Comparison of ENCODE assay signal across 7 mouse cellular contexts in genomic region chr12:32910092-32910491, GRCm38 (mm10). TPM values are rescaled to one million over a fixed set of nuclear protein-coding genes. Genes with fewer than 3 reads are reported as not detected.
A peak's percentile ranks its signal among the peaks of the same experiment; 100 is the strongest.
DNase-seq lines count a peak whose midpoint lies in the region; ATAC-seq and TF ChIP-seq lines count a peak whose summit lies in the region.

No protein-coding gene starts in this region.

- ATAC-seq in forebrain, embryonic 15.5 days (replicated peaks), result peak; percentile 84
- ATAC-seq in hindbrain, embryonic 13.5 days (ENCODE audit: low FRiP score), result peak; percentile 77
- peak; percentile 67 for ATAC-seq in lung, postnatal 0 days

- H3K4me2 ChIP-seq in forebrain, embryonic 15.5 days (replicated peaks), result peak overlapping the region; percentile 38
- peak overlapping the region; percentile 45 for H3K4me2 ChIP-seq in hindbrain, embryonic 13.5 days
- 0 out of 2 replicates have a peak overlapping the region, but pooled peaks have one; percentile 34 for H3K4me2 ChIP-seq in lung, postnatal 0 days (replicated peaks; ENCODE audit: low read depth, low read length)

- H3K9ac ChIP-seq in forebrain, embryonic 15.5 days (replicated peaks), result peak overlapping the region; percentile 14; the same call in 1 of the 2 replicates
- H3K9ac ChIP-seq in hindbrain, embryonic 13.5 days, result no peak overlapping the region
- H3K9ac ChIP-seq in lung, postnatal 0 days (replicated peaks; ENCODE audit: low read depth), result no peak overlapping the region

- no peaks in the 10 kb centered on the region for H3K27me3 ChIP-seq in forebrain, embryonic 15.5 days
- H3K27me3 ChIP-seq in hindbrain, embryonic 13.5 days, result no peaks in the 10 kb centered on the region
- no peaks in the 10 kb centered on the region for H3K27me3 ChIP-seq in lung, postnatal 0 days (replicated peaks; ENCODE audit: insufficient read depth, low read length)

- H3K36me3 ChIP-seq in forebrain, embryonic 15.5 days, result no peaks in the 10 kb centered on the region
- no peaks in the 10 kb centered on the region for H3K36me3 ChIP-seq in hindbrain, embryonic 13.5 days
- H3K36me3 ChIP-seq in lung, postnatal 0 days (ENCODE audit: insufficient read depth, low read length), result no peaks in the 10 kb centered on the region

- peak; percentile 83 for TF ChIP-seq CTCF in lung, postnatal 0 days (IDR thresholded peaks at IDR 0.05)

- no peaks in the 10 kb centered on the region for H3K9me3 ChIP-seq in forebrain, embryonic 15.5 days
- no peaks in the 10 kb centered on the region for H3K9me3 ChIP-seq in hindbrain, embryonic 13.5 days
- H3K9me3 ChIP-seq in lung, postnatal 0 days (ENCODE audit: low read length), result no peaks in the 10 kb centered on the region

- peak overlapping the region; percentile 15 for H3K4me3 ChIP-seq in forebrain, embryonic 15.5 days
- peak overlapping the region; percentile 19 for H3K4me3 ChIP-seq in hindbrain, embryonic 13.5 days
- H3K4me3 ChIP-seq in lung, postnatal 0 days (ENCODE audit: low read depth, low read length), result no peak overlapping the region

- 9% methylated on average over 11 of the region's 11 CpGs for WGBS in forebrain, embryonic 15.5 days
- WGBS in hindbrain, embryonic 13.5 days, result 15% methylated on average over 11 of the region's 11 CpGs
- WGBS in lung, postnatal 0 days, result 14% methylated on average over 11 of the region's 11 CpGs

- TF ChIP-seq EP300 in lung, postnatal 0 days (IDR thresholded peaks at IDR 0.05), result no peak

- H3K27ac ChIP-seq in forebrain, embryonic 15.5 days (replicated peaks), result no peak overlapping the region
- no peak overlapping the region for H3K27ac ChIP-seq in hindbrain, embryonic 13.5 days
- no peak overlapping the region for H3K27ac ChIP-seq in lung, postnatal 0 days (ENCODE audit: low read length)

- DNase-seq in T-cell, adult 2 months (ENCODE audit: low spot score), result peak; percentile 46
- DNase-seq in cerebellum, adult 11 months, result peak; percentile 66
- peak; percentile 54 to 67 for DNase-seq in layer of hippocampus, postnatal 10 days (ENCODE audit: low spot score in 2 of 2)
- DNase-seq in lung, postnatal 0 days (ENCODE audit: low spot score), result peak; percentile 90
- peak; percentile 91 for DNase-seq in retina, postnatal 1 day

- H3K4me1 ChIP-seq in forebrain, embryonic 15.5 days, result peaks cover 9% of the 10 kb centered on the region
- peaks cover 7% of the 10 kb centered on the region for H3K4me1 ChIP-seq in hindbrain, embryonic 13.5 days (replicated peaks)
- no peaks in the 10 kb centered on the region for H3K4me1 ChIP-seq in lung, postnatal 0 days (ENCODE audit: insufficient read depth, low read depth, low read length)

RNA-seq across cellular contexts. Expression of gene Sypl, which starts 43.6 kb away (rescaled TPM):
- 39.8 TPM in 2 replicates for polyA plus RNA-seq in forebrain, embryonic 15.5 days (2015; fragmentation: Nextera tagmentation; extraction: Ambion mirVana)
- polyA plus RNA-seq in hindbrain, embryonic 13.5 days (2015; fragmentation: Nextera tagmentation; extraction: Ambion mirVana), result 39.2 and 45.3 TPM in 2 replicates
- 10 to 100 TPM; 35.6 to 35.7 TPM for total RNA-seq in layer of hippocampus, postnatal 10 days (2021)
- polyA plus RNA-seq in lung, postnatal 0 days (2015; fragmentation: Nextera tagmentation; extraction: Ambion mirVana), result 237 and 251 TPM in 2 replicates
